Mouse (Mus musculus): ENCODE measurements around the gene Guca2b. TPM values are rescaled to one million over a fixed set of nuclear protein-coding genes. Genes with fewer than 3 reads are reported as not detected.

Gene Guca2b
- polyA plus RNA-seq (2017; shearing (Covaris generic)), result not detected

DNA sequence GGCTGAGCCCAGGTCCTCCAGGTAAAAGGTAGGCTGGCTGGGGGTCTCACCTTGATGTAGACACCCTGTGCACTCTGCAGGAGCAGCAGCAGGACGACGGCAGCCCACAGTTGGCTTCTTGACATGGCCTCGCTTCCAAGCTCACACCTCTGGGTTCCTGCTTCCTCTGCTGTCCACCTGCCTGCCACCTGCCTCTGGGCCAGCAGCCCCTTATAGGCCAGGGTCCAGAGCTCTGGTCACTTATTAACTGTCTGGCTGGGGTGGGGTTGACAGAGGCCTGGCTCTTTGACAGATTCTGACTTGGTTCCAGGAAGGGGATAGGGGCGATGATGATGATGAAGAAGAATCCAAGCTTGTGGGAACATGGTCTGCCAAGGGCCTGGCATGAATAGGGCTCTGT is at the start of gene Guca2b:
TSS of gene Guca2b (minus strand) at position 224 of the 400 bp plus-strand sequence.

GRCm38 (mm10) chr4:119637176-119637845 is 21.4 kb downstream of the Guca2b start, which contains the start of gene Guca2a:
TSS of gene Guca2a (plus strand) at chr4:119637704.

Other genes starting within 250 kb of the Guca2b start
- 10 to 100 TPM in 1 of 2 experiments, 1 to 10 TPM in 1; 4.9 to 10.8 TPM for gene Ccdc30, start 243.4 kb downstream of the Guca2b start, polyA plus RNA-seq (2017; shearing (Covaris generic))
- 10 to 100 TPM; 61.9 to 64.7 TPM for gene Ppcs, start 236.5 kb downstream of the Guca2b start, polyA plus RNA-seq (2017; shearing (Covaris generic))
- gene Zmynd12, start 236.1 kb downstream of the Guca2b start, polyA plus RNA-seq (2017; shearing (Covaris generic)), result under 1 TPM in 1 of 2 experiments, not detected in 1; 0.47 TPM
- gene Rimkla, start 166.3 kb downstream of the Guca2b start, polyA plus RNA-seq (2017; shearing (Covaris generic)), result 1 to 10 TPM in 1 of 2 experiments, not detected in 1; 1.6 TPM
- gene Foxj3, start 122.0 kb downstream of the Guca2b start, polyA plus RNA-seq (2017; shearing (Covaris generic)), result 10 to 100 TPM; 34.8 to 39.7 TPM
- 1 to 10 TPM; 2.5 to 3.4 TPM for gene Frg2f1, start 119.4 kb downstream of the Guca2b start, polyA plus RNA-seq (2017; shearing (Covaris generic))
- gene Guca2a, start 21.2 kb downstream of the Guca2b start, polyA plus RNA-seq (2017; shearing (Covaris generic)), result under 1 TPM in 1 of 2 experiments, not detected in 1; 0.31 TPM
- gene Hivep3, start 74.8 kb upstream of the Guca2b start, polyA plus RNA-seq (2017; shearing (Covaris generic)), result 10 to 100 TPM; 29.5 to 42.9 TPM